Mouse (Mus musculus): ENCODE data around the gene Ifna1.
"Not testable (repeated sequence)": the region's sequence is repeated elsewhere in the genome, so short reads cannot be mapped to it uniquely, and the experiment has no call there.

Ifna1 gene

DNA sequence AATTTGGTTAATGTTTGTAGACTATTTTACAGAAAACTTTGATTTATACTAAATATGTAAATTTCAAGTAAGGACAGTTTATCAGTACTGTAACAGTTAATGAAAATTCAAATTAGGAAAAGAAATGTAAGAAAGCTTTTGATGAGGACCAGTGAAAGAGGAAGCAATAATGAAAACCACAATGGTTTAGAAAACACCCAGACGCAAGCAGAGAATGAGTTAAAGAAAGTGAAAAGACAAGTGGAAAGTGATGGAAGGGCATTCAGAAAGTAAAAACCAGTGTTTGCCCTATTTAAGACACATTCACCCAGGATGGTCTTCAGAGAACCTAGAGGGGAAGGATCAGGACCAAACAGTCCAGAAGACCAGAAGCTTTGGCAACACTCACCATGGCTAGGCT lies at the start of gene Ifna1:
Gene Ifna1 (plus strand): TSS at position 390 of the 400 bp plus-strand sequence.
- in situ Hi-C loops (cut with MboI, MseI) = loop anchor here (25.0 kb wide), 1 partner anchor 463 kb away; the partner anchor contains the start of gene Cdkn2b

DNA sequence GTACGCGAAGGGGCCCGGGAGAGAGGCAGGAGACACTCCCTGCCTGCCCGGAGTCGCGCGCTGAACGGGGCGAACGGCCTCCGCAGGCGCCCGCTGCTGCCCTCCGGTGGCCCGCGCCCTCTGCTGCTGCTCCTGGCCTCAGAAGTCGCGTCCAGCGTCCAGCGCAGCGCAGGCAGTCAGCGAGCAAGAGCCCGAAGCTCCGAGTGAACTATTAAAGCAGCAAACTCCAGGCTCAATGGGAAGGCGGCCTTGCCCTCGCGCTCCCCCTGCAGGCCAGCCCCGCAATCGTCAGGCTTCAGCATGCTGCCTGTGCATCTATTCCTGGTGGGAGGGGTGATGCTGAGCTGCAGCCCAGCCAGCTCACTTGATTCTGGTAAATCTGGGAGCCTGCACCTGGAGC lies 46.9 kb upstream of the Ifna1 start, which contains the start of gene Gm13287:
Gene Gm13287 (plus strand): TSS at position 301 of the 400 bp plus-strand sequence.
- in situ Hi-C loops (cut with MboI, MseI) = not testable (repeated sequence)

DNA sequence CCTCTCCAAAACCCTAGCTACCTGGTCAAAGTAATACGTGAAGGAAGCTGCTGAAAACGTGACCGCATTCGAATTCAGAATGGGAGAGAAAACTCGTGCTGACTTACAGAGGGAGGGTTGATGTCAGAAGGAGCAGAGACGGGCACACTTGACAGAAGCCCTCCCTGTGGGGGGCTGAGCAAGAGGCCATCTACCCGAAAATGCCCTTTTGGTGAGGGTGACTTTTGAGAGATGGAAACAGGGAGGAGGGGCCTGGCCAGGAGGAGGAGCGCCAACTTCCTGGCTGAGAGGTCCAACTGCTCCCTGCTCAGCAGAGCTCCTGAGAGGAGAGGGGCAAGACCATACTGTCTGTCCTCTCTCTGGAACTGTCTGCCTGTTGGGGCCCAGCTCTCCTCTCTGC lies 44.7 kb upstream of the Ifna1 start, which contains the start of gene Gm13288:
Gene Gm13288 (plus strand): TSS at position 301 of the 400 bp plus-strand sequence.
- in situ Hi-C loops (cut with MboI, MseI) = not testable (repeated sequence)

DNA sequence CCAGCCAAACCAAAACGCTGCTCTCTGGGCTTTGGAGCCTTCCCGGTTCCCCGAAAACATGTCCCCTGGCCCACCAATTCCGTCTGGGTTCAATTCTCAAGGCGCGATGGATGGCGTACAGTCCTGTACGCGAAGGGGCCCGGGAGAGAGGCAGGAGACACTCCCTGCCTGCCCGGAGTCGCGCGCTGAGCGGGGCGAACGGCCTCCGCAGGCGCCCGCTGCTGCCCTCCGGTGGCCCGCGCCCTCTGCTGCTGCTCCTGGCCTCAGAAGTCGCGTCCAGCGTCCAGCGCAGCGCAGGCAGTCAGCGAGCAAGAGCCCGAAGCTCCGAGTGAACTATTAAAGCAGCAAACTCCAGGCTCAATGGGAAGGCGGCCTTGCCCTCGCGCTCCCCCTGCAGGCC lies 44.1 kb upstream of the Ifna1 start:
- in situ Hi-C loops (cut with MboI, MseI) = not testable (repeated sequence)

DNA sequence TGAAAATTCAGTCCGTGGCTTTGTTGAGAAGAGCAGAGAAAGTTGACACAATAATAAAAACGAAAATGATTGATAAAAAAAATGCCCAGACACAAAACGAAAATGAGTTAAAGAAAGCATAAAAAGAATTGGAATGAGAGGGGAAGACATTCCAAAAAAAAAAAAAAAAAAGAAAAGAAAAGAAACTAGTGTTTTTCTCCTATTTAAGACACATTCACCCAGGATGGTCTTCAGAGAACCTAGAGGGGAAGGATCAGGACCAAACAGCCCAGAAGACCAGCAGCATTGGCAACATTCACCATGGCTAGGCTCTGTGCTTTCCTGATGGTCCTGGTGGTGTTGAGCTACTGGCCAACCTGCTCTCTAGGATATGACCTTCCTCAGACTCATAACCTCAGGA lies 34.0 kb upstream of the Ifna1 start, which contains the start of gene Ifna7:
Gene Ifna7 (plus strand): TSS at position 301 of the 400 bp plus-strand sequence.
- in situ Hi-C loops (cut with MboI, MseI) = no loop called here

DNA sequence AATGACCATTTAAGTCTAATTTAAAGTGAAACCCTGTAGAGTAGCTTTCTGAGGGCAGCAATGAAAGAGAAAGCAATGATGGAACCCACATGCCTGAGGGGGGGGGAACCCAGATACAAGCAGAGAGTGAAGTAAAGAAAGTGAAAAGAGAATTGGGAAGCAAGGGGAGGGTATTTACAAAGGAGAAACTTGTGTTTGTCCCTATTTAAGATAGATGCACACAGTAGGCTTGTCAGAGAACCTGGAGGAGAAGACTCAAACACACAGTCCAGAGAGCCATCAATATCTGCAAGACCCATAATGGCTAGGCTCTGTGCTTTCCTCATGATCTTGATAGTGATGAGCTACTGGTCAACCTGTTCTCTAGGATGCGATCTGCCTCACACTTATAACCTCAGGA lies 30.2 kb upstream of the Ifna1 start, which contains the start of gene Ifna11:
Gene Ifna11 (plus strand): TSS at position 301 of the 400 bp plus-strand sequence.
- in situ Hi-C loops (cut with MboI, MseI) = no loop called here

DNA sequence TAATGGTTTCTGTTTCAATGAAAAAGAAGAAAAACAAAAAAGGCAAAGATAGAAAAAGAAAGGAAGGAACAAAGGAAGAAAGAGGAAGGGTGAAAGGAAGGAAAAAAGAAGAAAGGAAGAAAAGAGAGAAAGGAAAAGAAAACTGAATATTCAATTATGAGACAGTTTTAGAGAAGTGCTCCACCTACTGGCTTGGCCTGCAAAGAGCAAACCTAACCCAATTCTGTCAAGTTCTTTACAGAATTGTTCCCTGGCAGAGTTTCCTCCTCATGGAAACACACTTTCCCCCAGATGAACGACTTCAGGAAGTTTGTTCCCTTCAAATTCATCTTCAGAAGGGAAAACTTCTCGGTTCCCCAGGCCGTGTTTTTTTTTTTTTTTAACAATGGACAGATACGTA lies 26.9 kb upstream of the Ifna1 start:
- in situ Hi-C loops (cut with MboI, MseI) = no loop called here

DNA sequence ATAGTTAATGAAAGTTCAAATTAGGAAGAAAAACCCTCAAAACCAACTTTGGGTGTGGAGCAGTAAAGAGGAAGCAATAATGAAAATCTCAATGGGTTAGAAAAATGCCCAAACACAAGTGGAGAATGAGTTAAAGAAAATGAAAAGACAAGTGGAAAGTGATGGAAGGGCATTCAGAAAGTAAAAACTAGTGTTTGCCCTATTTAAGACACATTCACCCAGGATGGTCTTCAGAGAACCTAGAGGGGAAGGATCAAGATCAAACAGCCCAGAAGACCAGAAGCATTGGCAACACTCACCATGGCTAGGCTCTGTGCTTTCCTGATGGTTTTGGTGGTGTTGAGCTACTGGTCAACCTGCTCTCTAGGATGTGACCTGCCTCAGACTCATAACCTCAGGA lies 22.8 kb upstream of the Ifna1 start, which contains the start of gene Ifna6:
Gene Ifna6 (plus strand): TSS at position 301 of the 400 bp plus-strand sequence.
- in situ Hi-C loops (cut with MboI, MseI) = not testable (repeated sequence)

DNA sequence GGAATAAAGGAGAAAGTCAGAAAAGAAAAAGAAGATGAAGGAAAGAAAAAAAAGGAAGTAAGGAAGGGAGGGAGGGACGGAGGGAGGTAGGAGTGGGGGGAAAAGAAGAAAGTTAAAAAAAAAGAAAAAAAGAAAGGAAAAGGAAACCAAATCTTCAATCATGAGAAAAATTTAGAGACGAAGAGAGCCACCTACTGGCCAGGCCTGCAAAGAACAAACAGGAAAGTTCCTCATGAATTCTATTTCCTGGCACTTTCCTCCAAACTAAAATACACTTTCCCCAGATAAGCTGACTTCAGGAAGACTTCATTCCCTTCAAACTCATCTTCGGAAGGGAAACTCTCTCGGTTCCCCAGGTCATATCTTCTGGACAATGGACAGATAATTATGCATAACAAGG lies 19.4 kb upstream of the Ifna1 start:
- in situ Hi-C loops (cut with MboI, MseI) = no loop called here

DNA sequence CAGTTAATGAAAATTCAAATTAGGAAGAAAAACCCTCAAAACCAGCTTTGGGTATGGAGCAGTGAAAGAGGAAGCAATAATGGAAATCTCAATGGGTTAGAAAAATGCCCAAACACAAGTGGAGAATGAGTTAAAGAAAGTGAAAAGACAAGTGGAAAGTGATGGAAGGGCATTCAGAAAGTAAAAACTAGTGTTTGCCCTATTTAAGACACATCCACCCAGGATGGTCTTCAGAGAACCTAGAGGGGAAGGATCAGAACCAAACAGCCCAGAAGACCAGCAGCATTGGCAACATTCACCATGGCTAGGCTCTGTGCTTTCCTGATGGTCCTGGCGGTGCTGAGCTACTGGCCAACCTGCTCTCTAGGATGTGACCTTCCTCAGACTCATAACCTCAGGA lies 14.7 kb upstream of the Ifna1 start, which contains the start of gene Ifna5:
Gene Ifna5 (plus strand): TSS at position 301 of the 400 bp plus-strand sequence.
- in situ Hi-C loops (cut with MboI, MseI) = not testable (repeated sequence)

DNA sequence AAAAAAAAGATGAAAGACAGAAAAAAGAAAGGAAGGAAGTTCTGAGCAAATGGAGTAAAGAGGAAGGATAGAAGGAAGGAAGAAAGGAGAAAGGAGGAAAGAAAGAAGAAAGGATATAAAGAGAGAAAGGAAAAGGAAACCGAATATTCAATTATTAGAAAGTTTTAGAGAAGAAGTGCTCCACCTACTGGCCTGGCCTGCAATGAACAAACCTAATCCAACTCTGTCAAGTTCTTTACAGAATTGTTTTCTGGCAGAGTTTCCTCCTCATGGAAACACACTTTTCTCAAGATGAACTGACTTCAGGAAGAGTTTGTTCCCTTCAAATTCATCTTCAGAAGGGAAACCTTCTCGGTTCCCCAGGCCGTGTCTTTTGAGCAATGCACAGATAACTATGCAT lies 11.1 kb upstream of the Ifna1 start:
- in situ Hi-C loops (cut with MboI, MseI) = no loop called here

DNA sequence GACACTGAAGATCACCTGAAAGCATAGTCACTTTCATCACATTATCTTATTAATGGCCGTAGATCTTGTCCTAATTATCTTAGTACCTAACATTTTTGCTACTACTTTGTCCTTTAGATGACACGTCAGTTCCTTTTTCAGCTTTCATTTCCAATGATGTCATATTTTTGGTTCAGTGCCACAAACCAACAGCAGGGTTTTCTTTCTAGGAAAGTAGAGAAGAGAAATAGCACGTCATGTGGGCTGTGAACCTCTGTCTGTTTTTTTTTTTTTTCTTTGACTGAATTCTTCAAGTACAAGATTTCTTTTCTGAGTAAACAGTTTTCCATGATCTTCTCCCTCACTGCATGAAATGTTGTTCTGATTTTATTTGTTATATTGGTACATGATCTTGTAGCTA lies 9.8 kb upstream of the Ifna1 start:
- in situ Hi-C loops (cut with MboI, MseI) = no loop called here

DNA sequence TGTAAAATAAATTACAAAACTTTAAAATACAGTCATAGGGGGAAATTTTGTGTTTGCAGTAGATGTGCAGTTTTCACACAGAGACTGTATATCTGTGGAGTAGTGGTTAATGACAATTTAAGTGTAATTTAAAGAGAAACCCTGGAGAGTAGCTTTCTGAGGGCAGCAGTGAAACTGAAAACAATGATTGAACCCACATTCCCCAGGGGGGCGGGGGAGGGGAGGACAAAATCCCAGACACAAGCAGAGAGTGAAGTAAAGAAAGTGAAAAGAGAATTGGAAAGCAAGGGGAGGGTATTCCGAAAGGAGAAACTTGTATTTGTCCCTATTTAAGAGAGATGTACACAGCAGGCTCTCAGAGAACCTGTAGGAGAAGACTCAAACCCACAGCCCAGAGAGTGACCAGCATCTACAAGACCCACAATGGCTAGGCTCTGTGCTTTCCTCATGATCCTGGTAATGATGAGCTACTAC lies 8.4 kb upstream of the Ifna1 start, which contains the start of gene Ifna4:
Gene Ifna4 (plus strand): TSS at position 424 of the 474 bp plus-strand sequence.
- in situ Hi-C loops (cut with MboI, MseI) = no loop called here

DNA sequence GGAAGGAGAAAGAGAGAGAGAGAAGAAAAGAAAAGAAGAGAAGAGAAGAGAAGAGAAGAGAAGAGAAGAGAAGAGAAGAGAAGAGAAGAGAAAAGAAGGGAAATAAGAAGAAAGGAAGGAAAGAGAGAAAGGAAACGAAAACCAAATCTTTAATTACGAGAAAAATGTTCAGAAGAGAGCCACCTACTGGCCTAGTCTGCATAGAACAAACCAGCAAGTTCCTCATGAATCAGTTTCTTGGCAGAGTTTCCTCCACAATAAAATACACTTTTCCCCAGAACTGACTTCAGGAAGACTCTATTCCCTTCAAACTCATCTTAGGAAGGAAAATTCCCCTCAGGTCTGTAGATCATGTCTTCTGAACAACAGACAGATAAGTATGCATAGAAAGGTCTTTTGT lies 4.6 kb upstream of the Ifna1 start:
- in situ Hi-C loops (cut with MboI, MseI) = no loop called here

DNA sequence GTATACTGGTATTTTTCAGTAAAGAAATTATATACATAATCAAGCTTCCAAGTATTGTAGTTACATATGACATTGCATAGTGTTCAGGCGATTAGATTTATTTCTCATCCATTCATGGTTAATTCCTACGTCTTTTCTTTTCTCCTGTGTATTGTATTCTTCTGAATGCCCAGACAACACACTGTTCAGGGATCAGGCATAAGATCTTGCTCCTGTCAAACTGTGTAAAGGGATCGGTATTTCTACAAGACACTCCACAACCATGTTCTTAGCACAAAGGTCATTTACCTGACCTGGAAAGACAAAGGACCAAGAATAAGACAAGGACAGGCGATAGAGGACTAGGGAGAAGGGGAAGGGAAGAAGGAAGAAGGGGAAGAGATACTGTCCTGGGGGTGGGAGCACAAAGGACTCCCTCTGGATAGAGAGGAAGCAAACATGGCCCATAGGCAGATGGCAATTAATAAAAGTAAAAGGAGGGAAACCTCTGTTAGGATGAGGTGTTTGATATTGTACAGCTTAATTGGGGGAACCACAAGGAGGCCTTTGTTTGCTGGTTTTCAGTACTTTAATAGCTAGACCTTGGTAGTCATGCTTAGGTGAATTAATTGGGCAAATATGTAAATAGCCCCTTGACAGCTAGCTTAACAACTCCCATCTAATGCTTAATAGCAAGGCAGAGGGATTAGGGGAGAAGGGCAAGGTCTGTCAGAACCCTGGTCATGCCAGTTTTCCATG lies 1.3 kb downstream of the Ifna1 start:
- in situ Hi-C loops (cut with MboI, MseI) = loop anchor here (25.0 kb wide), 1 partner anchor 461 kb away; the partner anchor contains the start of gene Cdkn2b

DNA sequence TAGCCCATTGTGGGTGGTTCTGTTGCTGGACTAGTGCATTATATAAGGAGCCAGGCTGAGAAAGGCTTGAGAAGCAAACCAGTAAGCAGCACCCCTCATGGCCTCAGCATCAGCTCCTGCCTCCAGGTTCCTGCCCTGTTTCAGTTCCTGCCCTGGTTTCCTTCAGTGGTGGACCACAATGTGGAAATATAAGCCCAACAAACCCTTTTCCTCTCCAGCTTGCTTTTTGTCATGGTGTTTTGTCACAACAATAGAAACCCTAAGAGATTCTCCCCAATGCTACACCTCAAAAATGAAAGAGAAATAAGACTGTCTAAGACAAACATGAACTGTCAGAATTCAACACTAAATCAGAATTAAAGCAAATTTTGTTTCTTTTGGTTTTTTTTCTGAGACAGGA lies 9.3 kb downstream of the Ifna1 start:
- in situ Hi-C loops (cut with MboI, MseI) = loop anchor here (25.0 kb wide), 1 partner anchor 453 kb away; the partner anchor contains the start of gene Cdkn2b

DNA sequence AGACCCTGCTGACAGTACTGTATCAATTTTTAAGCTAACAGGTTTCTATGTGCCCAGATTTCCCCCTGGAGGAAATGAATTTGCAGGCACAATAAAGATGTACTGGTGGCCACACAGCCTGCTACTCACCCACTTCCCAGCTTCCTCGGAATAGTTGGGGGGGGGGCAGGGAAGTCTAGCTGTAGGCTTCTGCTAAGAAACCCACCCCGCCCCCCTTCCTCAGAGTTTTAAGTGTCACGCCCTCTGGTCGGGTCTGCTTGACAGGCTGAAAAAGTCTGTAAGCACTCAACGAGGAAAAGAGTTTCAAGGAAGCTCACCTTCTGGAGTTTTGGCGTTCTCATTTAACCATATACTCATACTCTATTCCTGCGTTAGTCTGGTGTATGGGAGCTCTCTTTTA lies 13.4 kb downstream of the Ifna1 start:
- in situ Hi-C loops (cut with MboI, MseI) = loop anchor here (25.0 kb wide), 1 partner anchor 449 kb away; the partner anchor contains the start of gene Cdkn2b

DNA sequence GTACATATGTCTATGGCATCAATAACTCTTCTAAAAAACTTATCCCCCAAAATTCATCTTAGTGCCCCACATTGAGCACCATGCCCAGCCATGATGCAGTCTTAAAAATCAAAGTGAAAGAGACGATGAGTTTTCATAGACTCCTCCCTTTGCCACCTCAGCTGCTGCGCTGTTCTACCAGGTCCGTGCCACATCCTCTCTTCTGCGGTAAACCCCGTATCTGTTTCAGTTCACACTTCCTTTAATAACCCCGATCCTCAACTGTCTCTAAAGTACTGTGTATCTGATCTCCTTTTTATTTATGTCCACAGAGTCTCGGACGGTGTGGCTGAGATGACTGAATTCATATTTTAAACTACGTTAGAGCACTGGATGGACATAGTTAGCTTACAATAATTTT lies 14.7 kb downstream of the Ifna1 start:
- in situ Hi-C loops (cut with MboI, MseI) = loop anchor here (25.0 kb wide), 1 partner anchor 448 kb away; the partner anchor contains the start of gene Cdkn2b

DNA sequence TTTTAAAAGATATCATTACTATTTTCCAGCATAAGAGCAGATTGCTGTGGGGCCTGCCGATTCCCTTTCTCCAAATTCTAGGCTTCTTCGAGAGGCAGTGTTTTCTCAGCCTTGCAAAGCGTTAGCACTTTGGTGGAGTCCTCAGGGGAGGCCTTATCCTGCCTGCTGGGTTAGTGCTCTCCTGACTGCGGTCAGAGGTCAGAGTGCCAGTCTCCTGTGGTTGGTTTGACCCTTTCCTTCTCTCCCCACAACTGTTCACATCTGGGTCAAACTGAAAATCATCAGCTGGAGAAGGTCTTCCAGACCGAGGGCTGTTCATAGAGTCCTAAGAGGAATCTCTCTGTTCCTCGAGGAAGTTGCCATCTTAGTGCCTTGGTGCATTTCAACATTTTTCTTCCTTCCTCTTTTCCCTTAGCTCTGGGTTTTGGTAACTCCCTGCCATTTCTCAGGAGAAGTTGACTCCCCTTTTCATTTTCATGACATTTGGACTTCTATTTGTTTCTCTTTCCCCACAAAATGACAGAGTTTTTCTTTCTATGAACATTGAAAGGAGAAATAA lies 15.2 kb downstream of the Ifna1 start:
- in situ Hi-C loops (cut with MboI, MseI) = loop anchor here (25.0 kb wide), 1 partner anchor 447 kb away; the partner anchor contains the start of gene Cdkn2b

DNA sequence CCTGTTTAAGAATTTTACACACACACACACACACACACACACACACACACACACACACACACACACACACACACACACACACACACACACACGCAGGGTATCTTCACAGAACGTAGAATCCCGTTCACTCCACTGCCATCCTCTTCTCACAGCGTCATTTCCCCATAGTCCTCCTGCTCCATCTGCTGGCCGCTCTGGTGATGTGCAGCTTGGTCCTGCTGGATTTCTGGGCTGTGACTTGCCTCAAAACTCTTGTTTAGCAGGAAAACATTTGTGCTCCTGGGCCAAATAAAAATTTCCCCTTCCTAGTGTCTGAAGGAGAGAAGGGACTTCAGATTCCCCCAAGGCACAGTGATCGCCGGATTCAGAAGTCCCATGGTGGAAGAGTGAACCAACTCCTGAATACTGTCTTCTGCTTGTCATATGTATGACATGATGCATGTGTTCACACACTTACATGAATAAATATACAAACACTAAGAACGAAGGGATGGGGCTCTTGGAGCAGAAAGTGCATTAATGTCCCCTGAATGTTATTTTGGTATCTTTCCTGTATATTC lies 17.6 kb downstream of the Ifna1 start:
- in situ Hi-C loops (cut with MboI, MseI) = loop anchor here (25.0 kb wide), 1 partner anchor 445 kb away; the partner anchor contains the start of gene Cdkn2b

All from regulatory T cell (primary cell).